Mouse (Mus musculus): ENCODE results near the gene Sp4.

DNA sequence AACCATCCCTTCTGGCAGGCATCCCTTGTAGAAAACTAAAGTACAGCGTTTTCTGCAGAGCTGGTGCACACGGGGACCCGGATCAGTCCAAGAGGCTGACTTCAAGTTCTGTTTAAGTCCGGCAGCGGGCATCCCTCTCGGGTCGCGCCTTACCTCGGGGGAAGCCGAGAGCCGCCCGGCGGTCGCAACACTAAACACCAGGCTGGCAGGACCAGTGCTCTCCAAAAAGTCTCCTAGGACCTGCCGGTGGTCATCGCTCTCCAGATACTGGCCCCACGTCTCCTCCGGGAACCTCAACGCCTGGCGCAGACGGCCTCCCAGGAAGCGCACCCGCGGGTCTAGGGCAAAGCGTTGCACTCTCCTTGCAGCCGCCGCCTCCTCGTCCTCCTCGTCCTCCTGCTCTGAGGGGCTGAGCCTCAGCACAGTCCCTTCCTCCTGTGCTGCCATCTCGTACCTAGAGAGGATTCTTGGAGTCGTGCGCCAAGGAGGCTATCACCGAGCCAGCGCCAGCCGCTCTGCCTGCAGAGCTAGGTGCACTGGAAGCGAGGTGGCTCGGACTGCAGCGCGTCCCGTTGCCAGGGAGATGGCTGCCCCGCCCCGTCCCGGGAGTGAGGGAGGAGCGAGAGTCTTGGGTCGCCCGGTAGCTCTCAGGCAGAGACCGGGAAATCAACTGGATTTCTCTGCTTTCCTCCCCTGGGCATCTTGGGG, 102.7 kb downstream of the Sp4 start, which contains the start of gene Dnah11:
- no peak for TF ChIP-seq CTCF (IDR thresholded peaks at IDR 0.05; ENCODE audit: low read depth, low read length)
- no peak for TF ChIP-seq TAL1 (conservative IDR thresholded peaks at IDR 0.05; ENCODE audit: low read depth, low read length)

All from G1E (cell line).